Mouse (Mus musculus) heart, adult 2 months (tissue): ENCODE data around the gene Sostdc1.

ENCODE experiments used
- CTCF ChIP-seq: fragments of 200-600 bp; IDR thresholded peaks from 2 replicates; pipeline ENCODE4 v1.8.1; 2022; ENCODE audit warnings: antibody characterized with exemption, mild to moderate bottlenecking, moderate library complexity
- EP300 ChIP-seq: fragments of 200-500 bp; IDR thresholded peaks from 2 replicates; pipeline ENCODE4 v1.6.1; 2011; ENCODE audit warnings: low read depth, low read length, control low read depth; ENCODE audit not compliant: insufficient read depth
- POLR2A ChIP-seq: fragments of 200-500 bp; IDR thresholded peaks from 2 replicates; pipeline ENCODE4 v1.6.1; 2011; ENCODE audit warnings: mild to moderate bottlenecking, low read depth, low read length, control low read depth; ENCODE audit not compliant: insufficient read depth

GRCm38 (mm10) chr12:36364013-36364412 is 50.1 kb downstream of the Sostdc1 start:
- no peak for TF ChIP-seq POLR2A
- no peak for TF ChIP-seq CTCF
- no peak for TF ChIP-seq EP300
